Mouse (Mus musculus): Measurements from ENCODE around the gene Stk10. TPM values are rescaled to one million over a fixed set of nuclear protein-coding genes. Genes with fewer than 3 reads are reported as not detected.
"Not testable (repeated sequence)": the region's sequence is repeated elsewhere in the genome, so short reads cannot be mapped to it uniquely, and the experiment has no call there.

Gene Stk10
- total RNA-seq (2021), result 1 to 10 TPM; 2.6 to 3.2 TPM
- long read RNA-seq, experiment 1, partial matches to known transcripts, result 0 of 2 reads
- long read RNA-seq, experiment 1, other reads (novel, unspliced or antisense), result 2 of 2 reads
- long read RNA-seq, experiment 2, full-length matches to known transcripts, result 1 of 2 reads
- long read RNA-seq, experiment 2, partial matches to known transcripts, result 0 of 2 reads
- long read RNA-seq, experiment 2, other reads (novel, unspliced or antisense), result 1 of 2 reads

DNA sequence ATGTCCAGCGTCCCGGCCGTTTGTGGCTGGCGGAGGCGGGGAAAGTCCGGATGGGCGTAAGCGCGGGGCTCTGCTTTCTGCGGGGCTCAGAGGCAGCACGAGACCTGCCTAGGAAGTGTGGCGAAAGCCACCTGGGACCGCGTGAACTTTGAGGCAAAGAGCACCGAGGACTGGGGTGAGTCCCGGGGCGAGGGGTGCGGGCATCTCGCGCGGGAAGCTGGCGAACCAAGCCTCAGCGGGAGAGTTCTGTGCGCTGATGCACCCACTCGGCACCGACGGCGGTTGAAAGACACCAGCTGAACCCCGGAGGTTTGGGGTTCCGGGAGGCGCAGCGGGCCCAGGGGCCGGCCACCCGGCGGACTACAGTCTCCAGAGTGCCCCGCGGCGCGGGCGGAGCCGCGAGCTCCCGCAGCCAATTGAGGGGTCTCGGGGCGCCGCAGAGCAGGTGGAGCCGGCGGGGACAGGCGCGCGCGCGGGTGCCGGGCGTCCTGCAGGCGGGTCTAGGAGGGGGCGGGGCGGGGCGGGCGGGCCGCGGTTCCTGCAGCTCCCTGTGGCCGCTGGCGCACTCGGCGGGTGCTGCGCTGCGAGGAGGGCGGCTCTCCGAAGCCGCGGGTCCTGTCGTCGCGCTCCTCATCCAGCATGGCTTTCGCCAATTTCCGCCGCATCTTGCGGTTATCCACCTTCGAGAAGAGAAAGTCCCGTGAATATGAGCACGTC is at the start of gene Stk10:
Stk10 (plus strand) TSS at position 541 of the 717 bp plus-strand sequence.
- peak; percentile 94 for DNase-seq

DNA sequence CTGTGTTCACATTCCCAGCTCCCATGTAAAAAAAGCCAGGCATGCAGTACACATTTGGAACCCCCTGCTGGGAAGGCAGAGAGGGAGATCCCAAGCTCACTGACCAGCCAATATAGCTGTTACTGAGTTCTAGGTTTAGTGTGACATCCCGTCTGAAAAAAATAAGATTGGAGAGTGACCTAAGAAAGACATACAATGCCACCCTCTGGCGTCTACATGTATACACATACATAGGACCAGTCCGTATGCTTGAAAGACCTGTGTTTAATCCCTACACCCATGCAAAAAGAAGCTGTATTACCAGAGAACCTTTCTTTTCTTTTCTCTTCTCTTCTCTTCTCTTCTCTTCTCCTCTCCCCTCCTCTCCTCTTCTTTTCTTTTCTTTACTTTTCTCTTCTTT is 47.8 kb upstream of the Stk10 start:
- no peak for DNase-seq

DNA sequence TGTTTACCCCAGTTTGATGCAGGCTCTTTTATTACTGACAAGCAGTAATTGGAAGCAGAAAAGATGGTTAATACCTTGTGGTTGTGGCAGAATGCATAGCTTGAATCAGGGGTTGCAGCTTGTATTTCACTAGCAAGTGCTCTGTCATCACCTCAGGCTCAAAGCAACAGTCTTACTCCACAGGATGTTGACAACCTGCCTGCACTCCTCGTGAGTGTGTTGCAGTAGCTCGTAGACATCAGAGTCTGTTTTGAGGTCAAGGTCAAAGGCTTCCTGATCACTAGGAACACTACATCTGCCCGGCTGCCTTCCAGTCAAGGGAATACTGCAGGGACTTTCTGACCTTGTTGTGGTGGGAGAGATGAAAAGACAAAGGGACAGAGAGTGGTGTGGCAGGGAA is 46.5 kb upstream of the Stk10 start:
- no peak for DNase-seq

DNA sequence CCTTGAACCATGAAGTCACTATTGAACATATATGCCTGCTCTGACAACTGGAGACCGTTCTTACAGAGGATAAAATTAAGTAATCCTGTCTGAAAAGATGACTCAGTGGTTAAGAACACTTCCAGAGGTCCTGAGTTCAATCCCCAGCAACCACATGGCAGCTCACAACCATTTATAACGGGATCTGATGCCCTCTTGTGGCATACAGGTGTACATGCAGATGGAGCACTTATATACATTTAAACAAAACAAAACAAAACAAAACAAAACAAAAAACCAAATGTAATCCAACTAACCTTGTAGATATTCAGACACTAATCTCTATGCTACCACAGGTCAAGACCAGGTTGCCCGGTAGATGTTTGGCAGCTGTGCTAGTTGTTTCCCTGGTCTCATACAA is 45.6 kb upstream of the Stk10 start:
- DNase-seq, result no peak

DNA sequence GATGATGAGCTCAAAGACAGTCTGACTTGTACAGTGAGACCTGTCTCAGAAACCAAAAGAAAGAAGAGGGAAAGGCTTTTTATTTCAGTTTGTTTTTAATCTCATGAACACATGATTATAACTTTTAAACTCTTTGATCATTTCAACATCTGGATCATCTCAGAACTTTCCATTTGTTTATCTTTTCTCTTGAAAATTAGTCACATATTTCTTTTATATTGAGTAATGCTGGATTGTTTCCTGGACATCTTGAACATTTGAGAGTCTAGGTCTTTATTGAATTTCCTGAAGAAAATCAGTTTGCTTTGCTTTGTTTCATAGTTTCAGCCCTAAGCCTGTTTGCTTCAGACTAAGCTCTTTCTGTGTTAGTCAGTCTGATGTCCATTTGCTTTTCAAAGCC is 44.8 kb upstream of the Stk10 start:
- DNase-seq, result no peak

DNA sequence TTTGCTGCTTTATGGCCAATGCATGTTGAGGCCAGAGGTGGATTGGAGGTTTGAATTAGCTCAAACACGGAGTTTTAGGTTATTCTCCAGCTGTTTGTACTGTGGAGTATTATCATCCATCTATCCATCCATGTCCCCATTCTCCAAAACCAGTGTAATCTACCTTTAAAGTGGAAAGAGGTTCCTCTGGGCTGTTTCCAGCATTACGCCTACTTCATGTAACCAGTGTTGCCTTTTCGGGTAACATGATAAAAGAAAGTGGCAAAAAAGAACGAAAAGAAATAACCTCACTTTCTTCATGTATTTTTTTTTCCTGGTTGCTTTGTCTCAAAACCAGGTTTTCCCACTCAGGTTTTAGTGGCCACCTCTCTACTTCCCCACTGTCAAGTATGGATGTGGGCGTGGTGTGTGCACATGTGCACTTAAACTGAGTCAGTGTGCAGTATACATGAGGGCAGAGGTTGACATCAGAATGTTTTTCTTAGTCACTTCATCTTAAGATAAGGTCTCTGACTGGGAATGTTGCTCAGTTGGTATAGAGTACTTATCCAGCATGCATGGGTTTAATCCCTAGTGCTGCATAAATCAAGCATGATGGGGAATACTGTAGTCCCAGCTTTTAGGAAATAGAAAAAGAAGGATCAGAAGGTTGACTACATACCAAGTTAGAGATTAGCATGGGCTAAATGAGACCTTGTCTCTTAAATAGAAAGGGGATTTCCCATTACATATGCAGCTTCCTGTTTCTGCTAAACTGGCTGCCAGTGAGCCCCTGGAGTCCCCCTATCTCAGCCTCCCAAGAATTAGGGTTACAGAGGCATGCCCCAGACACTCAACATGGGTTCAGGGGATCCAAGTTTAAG is 44.1 kb upstream of the Stk10 start:
- DNase-seq, result no peak

DNA sequence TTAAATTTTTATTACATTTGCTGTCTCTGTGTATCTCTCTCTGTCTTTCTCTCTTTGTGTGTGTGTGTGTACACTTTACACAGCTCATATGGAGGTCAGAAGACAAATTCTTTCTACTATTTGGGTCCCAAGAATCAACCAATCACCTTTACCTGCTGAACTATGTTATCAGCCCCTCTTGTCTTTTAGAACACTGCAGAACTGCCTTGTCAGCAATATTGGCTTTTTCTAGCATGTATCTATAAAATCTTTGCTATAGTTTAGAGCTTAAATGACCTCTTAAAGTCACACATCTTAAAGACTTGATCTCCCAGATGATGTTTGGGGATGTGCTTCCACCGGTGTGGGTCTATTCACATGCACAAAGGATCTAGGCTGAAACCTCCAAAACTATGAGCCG is 42.0 kb upstream of the Stk10 start:
- no peak for DNase-seq

DNA sequence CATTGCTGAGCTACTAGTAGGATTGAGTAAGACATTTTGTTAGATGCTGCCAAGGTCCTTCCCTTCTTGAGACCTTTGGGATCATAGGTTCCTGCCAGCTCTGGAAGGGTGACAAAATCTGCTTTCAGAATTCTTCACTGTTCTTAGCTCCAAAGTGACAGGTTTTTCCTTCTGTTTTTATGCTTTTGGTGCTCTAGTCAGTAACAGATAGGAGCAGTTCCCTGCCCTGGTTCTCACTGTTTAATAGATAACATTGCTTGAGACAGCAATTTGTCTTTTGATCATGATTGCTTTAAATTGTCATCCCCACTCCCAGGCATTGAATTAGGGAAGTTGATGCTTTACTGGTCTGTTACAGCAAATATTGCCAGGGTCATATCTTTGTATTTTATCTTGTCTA is 39.8 kb upstream of the Stk10 start:
- no peak for DNase-seq

DNA sequence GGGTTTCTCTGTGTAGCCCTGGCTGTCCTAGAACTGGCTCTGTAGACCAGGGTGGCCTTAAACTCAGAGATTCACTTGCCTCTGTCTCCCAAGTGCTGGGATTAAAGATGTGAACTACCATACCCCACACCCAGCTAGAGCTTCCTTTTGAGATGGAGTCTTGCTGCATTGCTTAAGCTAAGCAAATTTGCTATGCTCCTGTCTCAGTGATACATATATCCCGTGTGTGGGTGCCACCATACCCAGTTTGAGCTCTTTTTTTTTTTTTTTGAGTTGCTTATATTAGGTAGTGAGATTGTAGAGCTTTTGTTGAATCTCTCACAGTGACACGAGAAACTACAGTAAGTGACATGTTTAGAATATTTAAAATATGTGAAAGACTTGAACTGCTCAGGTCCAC is 37.8 kb upstream of the Stk10 start:
- no peak for DNase-seq

DNA sequence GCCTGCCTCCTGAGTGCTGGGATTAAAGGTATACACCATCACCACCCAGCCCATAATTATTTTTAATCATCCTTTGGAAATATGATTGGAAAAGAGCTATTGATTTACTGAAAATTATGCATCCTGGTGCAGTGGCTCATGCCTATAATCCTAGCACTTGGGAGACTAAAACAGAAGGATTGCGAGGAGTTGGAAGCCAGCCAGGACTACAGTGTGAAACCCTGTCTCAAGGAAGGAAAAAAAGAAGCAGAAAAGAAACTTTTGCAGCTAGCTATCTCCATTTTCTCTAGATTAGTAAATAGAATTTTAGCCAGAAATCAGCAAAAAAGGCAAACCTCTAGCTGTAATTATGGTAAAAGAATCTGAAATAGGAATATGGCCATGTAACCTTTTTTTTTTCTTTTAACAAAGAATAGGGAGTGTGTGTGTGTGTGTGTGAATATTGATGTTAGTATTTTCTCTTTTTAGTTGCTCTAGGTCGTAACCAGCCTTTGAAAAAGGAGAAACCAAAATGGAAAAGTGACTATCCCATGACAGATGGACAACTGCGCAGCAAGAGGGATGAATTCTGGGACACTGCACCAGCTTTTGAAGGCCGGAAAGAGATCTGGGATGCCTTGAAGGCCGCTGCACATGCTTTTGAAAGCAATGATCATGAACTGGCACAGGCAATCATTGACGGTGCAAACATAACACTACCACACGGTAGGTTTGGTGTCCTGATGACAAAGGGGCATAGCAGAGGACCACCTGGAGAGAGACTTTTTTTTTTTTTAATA is 34.2 kb upstream of the Stk10 start:
- DNase-seq, result no peak

DNA sequence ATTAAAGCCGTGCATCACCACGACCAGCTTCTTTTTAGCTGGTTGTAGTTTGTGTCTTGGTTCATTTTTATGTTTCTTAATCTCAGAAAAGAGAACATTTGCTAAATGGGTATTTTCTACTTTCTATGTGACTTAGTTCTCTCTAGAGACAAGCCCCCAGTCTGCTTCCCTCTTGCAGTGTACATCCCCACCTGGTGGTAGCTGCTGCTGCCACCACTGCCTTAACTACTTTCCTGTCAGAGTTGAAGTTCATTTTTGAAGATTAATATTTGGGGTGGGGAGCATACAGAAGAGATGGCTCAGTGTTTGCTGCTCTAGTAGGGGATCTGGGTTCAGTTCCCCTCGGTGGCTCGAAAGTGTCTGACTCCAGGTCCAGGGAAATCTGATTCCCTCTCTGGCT is 33.2 kb upstream of the Stk10 start:
- no peak for DNase-seq

DNA sequence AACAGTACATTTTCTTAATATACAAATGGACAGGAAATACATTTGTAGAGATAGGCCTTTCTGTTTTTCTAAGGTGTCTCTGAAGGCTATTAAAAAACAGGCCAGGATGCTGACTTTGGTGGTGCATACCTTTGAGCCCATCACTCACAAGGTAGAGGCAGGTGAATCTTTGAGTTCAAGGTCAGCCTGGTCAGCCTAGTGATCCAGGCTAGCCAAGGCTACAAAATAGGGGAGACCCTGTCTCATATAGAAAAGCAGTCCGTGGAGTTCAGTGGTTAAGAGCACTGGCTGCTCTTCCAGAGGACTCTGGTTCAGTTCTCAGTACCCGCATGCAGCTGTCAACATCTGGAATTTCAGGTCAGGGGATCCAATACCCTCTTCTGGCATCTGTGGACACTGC is 29.4 kb upstream of the Stk10 start:
- no peak for DNase-seq

DNA sequence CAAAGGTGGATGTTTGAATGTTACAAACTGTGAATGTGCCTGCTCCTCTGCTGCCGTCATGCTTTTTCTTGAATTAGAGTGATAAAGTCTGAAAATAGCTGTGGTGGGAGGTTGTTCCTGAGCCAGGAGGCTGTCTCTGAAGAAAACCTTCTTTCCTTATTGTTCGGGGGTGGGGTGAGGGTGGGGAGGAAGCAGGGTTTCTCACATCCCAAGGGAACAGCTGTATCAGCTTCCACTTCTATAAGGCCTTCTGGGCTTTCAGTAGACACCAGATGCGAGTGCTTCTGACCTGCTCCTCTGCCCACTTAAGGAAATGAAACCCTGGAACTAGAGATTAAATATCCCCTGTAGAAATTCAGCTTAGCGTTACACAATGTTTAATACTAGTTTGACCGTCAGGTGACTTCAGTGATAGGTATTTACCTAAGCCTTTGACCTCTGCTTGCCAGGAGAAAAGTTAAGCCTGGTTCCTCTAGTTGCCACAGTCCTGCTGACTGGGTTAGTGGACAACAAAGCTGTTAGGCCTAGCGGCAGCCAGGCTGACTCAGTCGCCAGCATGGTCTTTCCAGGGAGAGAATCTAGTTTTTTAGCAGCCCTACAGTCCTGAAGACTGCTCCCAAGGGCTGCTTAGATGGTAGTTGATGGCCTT is 27.9 kb upstream of the Stk10 start:
- DNase-seq, result no peak

DNA sequence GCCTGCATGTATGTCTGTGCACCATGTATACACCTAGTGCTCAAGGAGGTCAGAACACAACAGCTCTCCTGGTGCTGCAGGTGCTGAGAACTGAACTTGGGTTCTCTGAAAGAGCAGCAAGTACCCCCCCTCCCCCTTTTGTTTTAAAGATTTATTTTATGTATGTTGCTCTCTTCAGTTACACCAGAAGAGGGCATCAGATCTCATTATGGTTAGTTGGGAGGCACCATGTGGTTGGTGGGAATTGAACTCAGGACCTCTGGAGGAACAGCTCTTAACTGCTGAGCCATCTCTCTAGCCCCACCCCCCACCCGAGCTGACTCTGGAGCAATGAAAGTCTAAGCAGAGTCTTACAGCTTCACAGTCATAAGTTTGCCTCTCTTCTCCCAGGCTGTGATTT is 22.2 kb upstream of the Stk10 start:
- no peak for DNase-seq

DNA sequence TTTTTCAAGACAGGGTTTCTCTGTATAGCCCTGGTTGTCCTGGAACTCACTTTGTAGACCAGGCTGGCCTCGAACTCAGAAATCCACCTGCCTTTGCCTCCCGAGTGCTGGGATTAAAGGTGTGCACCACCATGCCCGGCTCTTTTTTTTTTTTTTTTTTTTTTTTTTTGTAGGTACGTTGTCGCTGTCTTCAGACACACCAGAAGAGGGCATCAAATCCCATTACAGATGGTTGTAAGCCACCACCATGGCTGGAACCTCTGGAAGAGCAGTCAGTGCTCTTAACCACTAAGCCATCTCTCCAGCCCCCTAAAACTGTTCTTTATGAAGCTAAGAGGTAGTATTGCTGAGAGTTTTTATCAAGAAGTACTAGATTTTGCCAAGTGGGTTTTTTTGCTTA is 18.3 kb upstream of the Stk10 start:
- not testable (repeated sequence) for DNase-seq

DNA sequence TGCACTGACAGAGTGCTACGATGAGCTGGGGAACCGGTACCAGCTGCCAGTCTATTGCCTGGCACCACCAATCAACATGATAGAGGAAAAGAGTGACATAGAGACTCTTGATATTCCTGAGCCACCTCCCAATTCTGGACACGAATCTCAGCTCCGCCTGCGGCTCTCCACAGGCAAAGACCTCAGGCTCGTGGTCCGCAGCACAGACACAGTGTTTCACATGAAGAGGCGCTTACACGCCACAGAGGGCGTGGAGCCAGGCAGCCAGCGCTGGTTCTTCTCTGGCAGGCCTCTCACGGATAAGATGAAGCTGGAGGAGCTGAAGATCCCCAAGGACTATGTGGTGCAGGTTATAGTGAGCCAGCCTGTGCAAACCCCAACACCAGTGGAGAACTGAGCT is 17.0 kb upstream of the Stk10 start:
- no peak for DNase-seq

DNA sequence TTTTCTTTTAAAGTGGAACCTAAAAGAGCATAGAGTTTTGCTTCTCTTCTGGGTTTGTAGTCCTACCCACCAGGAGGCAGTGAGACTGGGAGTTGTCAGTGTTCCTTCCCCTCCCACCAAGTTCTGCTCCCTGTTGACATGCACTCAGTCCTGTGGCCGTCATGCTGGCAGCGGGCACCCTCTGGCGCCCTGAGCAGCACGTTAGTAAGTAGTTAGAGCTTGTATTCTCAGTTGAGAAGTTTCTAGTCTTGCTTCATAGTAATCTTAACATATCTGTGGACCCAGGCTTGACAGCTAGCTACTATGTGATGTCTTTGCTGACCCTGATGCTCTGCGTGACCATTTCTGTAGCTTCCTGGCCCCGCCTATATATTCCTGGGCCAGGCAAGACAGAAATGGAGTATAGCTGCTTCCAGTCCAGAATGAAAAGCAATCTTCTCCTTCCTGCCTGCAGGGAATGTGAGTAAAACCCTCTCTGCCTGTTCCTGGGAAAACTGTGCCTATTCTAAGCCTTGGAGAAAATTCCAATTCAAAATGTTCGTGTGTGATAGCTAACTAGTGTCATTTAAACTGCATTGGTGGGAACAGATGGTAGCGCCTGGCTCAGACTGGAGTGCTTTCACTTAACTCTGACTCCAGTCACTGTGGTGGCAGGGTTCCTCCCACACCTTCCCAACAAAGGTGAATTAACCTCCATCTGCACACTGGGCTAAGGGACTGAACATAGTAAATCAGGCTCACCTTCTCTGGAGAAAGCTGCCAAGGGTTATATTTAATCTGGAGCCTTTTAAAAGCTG is 16.0 kb upstream of the Stk10 start:
- DNase-seq, result no peak

DNA sequence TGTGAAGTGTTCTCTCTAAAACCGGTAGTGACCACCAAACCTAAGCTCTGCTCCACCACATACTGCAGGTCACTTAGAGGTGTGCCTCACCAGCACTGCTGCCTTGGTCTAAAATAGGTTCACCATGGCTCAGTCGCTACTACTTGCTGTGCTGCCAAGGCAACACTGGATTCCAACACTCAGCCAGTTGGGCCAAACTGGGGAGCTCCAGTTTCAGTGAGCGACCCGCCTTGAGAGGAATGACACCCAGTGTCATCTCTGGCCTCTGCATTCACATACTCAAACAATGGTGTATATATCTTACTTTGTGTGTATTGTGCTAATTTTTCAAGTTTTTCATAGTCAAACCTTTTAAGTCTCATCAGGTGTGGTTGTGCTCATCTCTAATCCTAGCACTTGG is 14.3 kb upstream of the Stk10 start:
- peak; percentile 73 for DNase-seq

DNA sequence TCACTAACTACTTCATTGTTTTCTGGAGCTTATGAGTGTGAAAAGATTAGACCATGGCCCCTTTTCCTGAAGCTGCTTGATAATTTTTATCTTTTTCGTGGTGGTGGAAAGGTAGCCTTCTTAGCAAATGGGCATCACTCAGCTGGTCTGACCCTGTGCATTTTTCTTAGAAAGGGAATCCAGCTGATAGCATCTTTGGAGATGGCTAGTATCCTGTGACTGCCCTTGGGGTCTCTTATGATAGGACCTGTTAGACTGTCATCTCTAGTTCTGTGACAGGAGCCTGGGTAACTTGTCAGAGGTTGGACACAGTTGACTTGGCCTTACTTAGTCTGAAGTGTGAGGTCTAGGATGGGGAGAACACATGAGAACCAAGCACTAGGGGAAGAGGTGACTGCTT is 13.8 kb upstream of the Stk10 start:
- DNase-seq, result no peak

DNA sequence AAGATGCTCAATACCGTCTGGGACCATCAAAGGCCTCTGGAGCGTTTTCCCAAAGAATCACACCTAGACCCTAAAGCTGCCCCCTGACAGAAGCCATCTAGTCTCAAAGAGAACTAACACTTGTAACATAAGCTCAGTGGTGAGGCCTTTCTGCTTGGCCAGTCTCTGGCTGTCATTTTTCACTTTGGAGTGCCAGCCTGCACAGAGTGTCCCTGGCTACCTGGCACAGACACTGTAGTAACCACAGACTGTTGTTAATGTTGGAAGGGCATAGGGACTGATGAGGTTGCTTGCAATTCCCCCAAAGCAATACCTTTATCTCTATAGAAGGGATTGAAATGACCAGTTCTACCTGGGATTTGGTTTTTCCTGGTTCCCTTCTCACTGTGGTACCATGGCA is 11.9 kb upstream of the Stk10 start:
- DNase-seq, result peak; percentile 38

All from gastrocnemius, postnatal 25 days (tissue).